Mouse (Mus musculus) MEL (cell line): Measurements from ENCODE around the gene Enox1.

Experiments
- CTCF ChIP-seq, 3 experiments: IDR thresholded peaks in 2 of 3; conservative IDR thresholded peaks in 1 of 3; 2 replicates each; pipeline ENCODE4 v1.5.1; 2011 to 2012; ENCODE audit warnings: low read length in 3 of 3, low read depth in 2 of 3, mild to moderate bottlenecking in 2 of 3, improper control_type of control experiment in 1 of 3, inconsistent platforms in 1 of 3, mixed read lengths in 1 of 3, moderate library complexity in 1 of 3; ENCODE audit not compliant: control insufficient read depth in 1 of 3, insufficient read depth in 1 of 3, poor library complexity in 1 of 3, severe bottlenecking in 1 of 3
- E2F4 ChIP-seq: IDR thresholded peaks from 2 replicates; pipeline ENCODE4 v1.6.1; 2011; ENCODE audit warnings: low read depth, low read length, improper control_type of control experiment, borderline replicate concordance
- MYC ChIP-seq: IDR thresholded peaks from 2 replicates; pipeline ENCODE4 v1.6.1; 2011; ENCODE audit warnings: low read depth, mild to moderate bottlenecking, low read length, improper control_type of control experiment, moderate library complexity
- NELFE ChIP-seq: IDR thresholded peaks from 2 replicates; pipeline ENCODE4 v1.6.1; 2011; ENCODE audit warnings: low read depth, low read length, improper control_type of control experiment
- TBP ChIP-seq: IDR thresholded peaks from 2 replicates; pipeline ENCODE4 v1.8.0; 2011; ENCODE audit warnings: low read depth, low read length, improper control_type of control experiment

DNA sequence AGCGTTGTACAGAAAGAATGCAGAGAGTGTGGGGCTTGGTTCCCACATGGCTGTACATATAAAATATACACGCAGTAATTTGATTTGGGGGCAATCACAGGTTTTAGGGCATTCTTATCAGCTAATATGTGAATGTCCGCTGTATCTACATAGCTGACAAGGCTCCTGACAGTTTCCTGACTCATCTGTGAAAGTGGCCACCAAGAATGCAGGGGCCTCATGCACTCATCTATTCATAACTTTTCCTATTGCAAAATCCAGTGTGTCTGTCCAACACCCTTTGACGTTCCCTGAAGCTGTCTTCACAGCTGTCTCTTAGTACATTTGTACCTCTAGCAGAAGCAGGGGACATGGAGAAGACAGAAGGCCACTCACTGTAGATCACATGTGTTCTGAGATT, 11.5 kb upstream of the Enox1 start:
- no peak for TF ChIP-seq TBP
- TF ChIP-seq CTCF (IDR thresholded peaks at IDR 0.05 in 2 of 3, conservative IDR thresholded peaks at IDR 0.05 in 1 of 3; ENCODE audit: control insufficient read depth in 1 of 3, insufficient read depth in 1 of 3, low read depth in 2 of 3, low read length in 3 of 3, poor library complexity in 1 of 3, severe bottlenecking in 1 of 3): no peak
- TF ChIP-seq NELFE: no peak
- TF ChIP-seq E2F4: no peak
- TF ChIP-seq MYC: no peak
